Mouse (Mus musculus) MEL (cell line): ENCODE results near the gene Stard10. TPM values are rescaled to one million over a fixed set of nuclear protein-coding genes. Genes with fewer than 3 reads are reported as not detected.

ENCODE experiments used
- DNase-seq: peaks from one replicate; pipeline ENCODE4 v3.0.0; 2011; ENCODE audit warnings: low read depth, low spot score
- H3K27ac ChIP-seq: 2 replicates; pipeline ENCODE4 v1.5.1; 2012; ENCODE audit warnings: low read depth, mild to moderate bottlenecking, control low read depth, low read length, moderate library complexity; ENCODE audit not compliant: control insufficient read depth
- H3K27me3 ChIP-seq, 2 experiments: fragments of 150-350 bp in 1 of 2; sonication (generic) in 1 of 2; 2 replicates each; pipeline ENCODE4 v1.6.1; 2012; ENCODE audit warnings: low read length in 2 of 2, mild to moderate bottlenecking in 2 of 2, improper control_type of control experiment in 1 of 2, moderate library complexity in 1 of 2; ENCODE audit not compliant: insufficient read depth in 2 of 2, control insufficient read depth in 1 of 2
- H3K36me3 ChIP-seq, 2 experiments: 2 replicates each; pipeline ENCODE4 v1.6.1; 2012 to 2014; ENCODE audit warnings: low read length in 2 of 2, improper control_type of control experiment in 1 of 2, inconsistent platforms in 1 of 2, mild to moderate bottlenecking in 1 of 2; ENCODE audit not compliant: insufficient read depth in 2 of 2, control insufficient read depth in 1 of 2
- H3K4me1 ChIP-seq, 2 experiments: fragments of 150-350 bp in 1 of 2; sonication (generic) in 1 of 2; 2 replicates each; pipeline ENCODE4 v1.6.1; 2012; ENCODE audit warnings: low read length in 2 of 2, improper control_type of control experiment in 1 of 2, mild to moderate bottlenecking in 1 of 2; ENCODE audit not compliant: insufficient read depth in 2 of 2, control insufficient read depth in 1 of 2
- H3K4me3 ChIP-seq, 2 experiments: fragments of 150-350 bp in 1 of 2; sonication (generic) in 1 of 2; 2 replicates each; pipeline ENCODE4 v1.5.1; 2012; ENCODE audit warnings: low read depth in 2 of 2, low read length in 2 of 2, mild to moderate bottlenecking in 2 of 2, moderate library complexity in 2 of 2, control low read depth in 1 of 2, improper control_type of control experiment in 1 of 2; ENCODE audit not compliant: control insufficient read depth in 1 of 2, insufficient read depth in 1 of 2
- H3K79me2 ChIP-seq: 2 replicates; pipeline ENCODE4 v1.6.1; 2012; ENCODE audit warnings: mild to moderate bottlenecking, low read length, moderate library complexity; ENCODE audit not compliant: control insufficient read depth, poor library complexity, insufficient read depth
- H3K9ac ChIP-seq: 2 replicates; pipeline ENCODE4 v1.6.1; 2012; ENCODE audit warnings: low read depth, mild to moderate bottlenecking, control low read depth, low read length, moderate library complexity; ENCODE audit not compliant: control insufficient read depth, poor library complexity, severe bottlenecking
- H3K9me3 ChIP-seq: fragments of 150-350 bp; sonication (generic); replicated peaks from 2 replicates; pipeline ENCODE4 v1.6.1; 2012; ENCODE audit warnings: mild to moderate bottlenecking, low read length, improper control_type of control experiment, moderate library complexity; ENCODE audit not compliant: insufficient read depth
- BHLHE40 ChIP-seq: IDR thresholded peaks from 2 replicates; pipeline ENCODE4 v1.6.1; 2012; ENCODE audit warnings: low read depth, mild to moderate bottlenecking, inconsistent platforms, low read length, improper control_type of control experiment, borderline replicate concordance
- CHD1 ChIP-seq: IDR thresholded peaks from 2 replicates; pipeline ENCODE4 v1.6.1; 2012; ENCODE audit warnings: low read depth, mild to moderate bottlenecking, inconsistent platforms, low read length, improper control_type of control experiment
- CHD2 ChIP-seq: IDR thresholded peaks from 2 replicates; pipeline ENCODE4 v1.6.1; 2011; ENCODE audit warnings: low read length, improper control_type of control experiment
- E2F4 ChIP-seq: IDR thresholded peaks from 2 replicates; pipeline ENCODE4 v1.6.1; 2011; ENCODE audit warnings: low read depth, low read length, improper control_type of control experiment, borderline replicate concordance
- ELF1 ChIP-seq: IDR thresholded peaks from 2 replicates; pipeline ENCODE4 v1.6.1; 2014; ENCODE audit warnings: low read depth, mild to moderate bottlenecking, inconsistent platforms, low read length, improper control_type of control experiment, moderate library complexity
- ETS1 ChIP-seq: IDR thresholded peaks from 2 replicates; pipeline ENCODE4 v1.6.1; 2012; ENCODE audit warnings: low read depth, mild to moderate bottlenecking, inconsistent platforms, low read length, improper control_type of control experiment, moderate library complexity
- HCFC1 ChIP-seq: IDR thresholded peaks from 2 replicates; pipeline ENCODE4 v1.6.1; 2012; ENCODE audit warnings: low read depth, mild to moderate bottlenecking, inconsistent platforms, low read length, improper control_type of control experiment, moderate library complexity
- JUND ChIP-seq: IDR thresholded peaks from 2 replicates; pipeline ENCODE4 v1.6.1; 2011; ENCODE audit warnings: low read depth, mild to moderate bottlenecking, improper control_type of control experiment, low read length
- KAT2A ChIP-seq: conservative IDR thresholded peaks from 2 replicates; pipeline ENCODE4 v1.6.1; 2012; ENCODE audit warnings: low read depth, low read length, improper control_type of control experiment, inconsistent platforms
- MEF2A ChIP-seq: IDR thresholded peaks from 2 replicates; pipeline ENCODE4 v1.6.1; 2014; ENCODE audit warnings: low read depth, mild to moderate bottlenecking, inconsistent platforms, low read length, improper control_type of control experiment; ENCODE audit not compliant: poor library complexity, insufficient replicate concordance, severe bottlenecking; ENCODE audit errors: extremely low read depth
- MYC ChIP-seq: IDR thresholded peaks from 2 replicates; pipeline ENCODE4 v1.6.1; 2011; ENCODE audit warnings: low read depth, mild to moderate bottlenecking, low read length, improper control_type of control experiment, moderate library complexity
- POLR2A ChIP-seq, 2 experiments: IDR thresholded peaks; 2 replicates each; pipeline ENCODE4 v1.6.1; 2011 to 2012; ENCODE audit warnings: low read length in 2 of 2, mild to moderate bottlenecking in 2 of 2, control low read depth in 1 of 2, improper control_type of control experiment in 1 of 2, low read depth in 1 of 2, moderate library complexity in 1 of 2; ENCODE audit not compliant: control insufficient read depth in 1 of 2, insufficient read depth in 1 of 2, poor library complexity in 1 of 2
- POLR2AphosphoS2 ChIP-seq: IDR thresholded peaks from 2 replicates; pipeline ENCODE4 v1.6.1; 2011; ENCODE audit warnings: low read length, improper control_type of control experiment
- POLR2AphosphoS5 ChIP-seq: IDR thresholded peaks from 2 replicates; pipeline ENCODE4 v1.6.1; 2012; ENCODE audit warnings: low read depth, borderline replicate concordance, mild to moderate bottlenecking, inconsistent platforms, low read length, moderate library complexity, mixed read lengths
- RCOR1 ChIP-seq: IDR thresholded peaks from 2 replicates; pipeline ENCODE4 v1.6.1; 2012; ENCODE audit warnings: low read depth, mild to moderate bottlenecking, inconsistent platforms, low read length, improper control_type of control experiment
- SMC3 ChIP-seq: IDR thresholded peaks from 2 replicates; pipeline ENCODE4 v1.6.1; 2011; ENCODE audit warnings: low read depth, low read length, improper control_type of control experiment
- TAL1 ChIP-seq: IDR thresholded peaks from 2 replicates; pipeline ENCODE4 v1.6.1; 2012; ENCODE audit warnings: mild to moderate bottlenecking, inconsistent platforms, low read length, moderate library complexity, mixed read lengths
- USF2 ChIP-seq, 2 experiments: IDR thresholded peaks; 2 replicates each; pipeline ENCODE4 v1.6.1; 2011 to 2012; ENCODE audit warnings: improper control_type of control experiment in 2 of 2, low read length in 2 of 2, borderline replicate concordance in 1 of 2, inconsistent platforms in 1 of 2, low read depth in 1 of 2, mild to moderate bottlenecking in 1 of 2; ENCODE audit not compliant: insufficient read depth in 1 of 2
- ZC3H11A ChIP-seq: IDR thresholded peaks from 2 replicates; pipeline ENCODE4 v1.6.1; 2012; ENCODE audit warnings: low read depth, mild to moderate bottlenecking, inconsistent platforms, low read length, improper control_type of control experiment
- ZNF384 ChIP-seq: IDR thresholded peaks from 2 replicates; pipeline ENCODE4 v1.6.1; 2012; ENCODE audit warnings: low read depth, mild to moderate bottlenecking, inconsistent platforms, low read length, improper control_type of control experiment
- polyA plus RNA-seq, 2 experiments: library from polyadenylated mRNA; stranded (reverse) in 1 of 2; unstranded in 1 of 2; fragments of >175 nt in 1 of 2; fragments of >200 nt in 1 of 2; gene quantifications; 2 replicates each; pipeline versions ENCODE4 v1.2.1 to v1.2.4; 2012; ENCODE audit warnings: low replicate concordance in 2 of 2, low read depth in 1 of 2; ENCODE audit not compliant: insufficient read length in 2 of 2, insufficient read depth in 1 of 2, missing spikeins in 1 of 2
- total RNA-seq: library from RNA; depleted of rRNA; stranded (reverse); fragments of 300-350 nt; gene quantifications from 2 replicates; pipeline ENCODE4 v1.2.3, GENCODE M21; 2012

The Stard10 gene
- total and polyA plus RNA-seq, 3 experiments: 9.3 to 17.9 TPM; not detected in 1

- no peak for TF ChIP-seq SMC3
- no peak for TF ChIP-seq POLR2AphosphoS2
These were observed 30.9 kb downstream of the Stard10 start, which contains the start of gene Arap1 (continued) for GRCm38 (mm10) chr7:101347767-101348270.

- Histone ChIP-seq H3K79me2 (peaks cover 8% of the 10 kb centered on the region), H3K36me3 (no peaks in the 10 kb centered on the region; a peak in 1 of 4 replicates), H3K9me3 (no peaks in the 10 kb centered on the region), H3K27me3 (no peaks in the 10 kb centered on the region), H3K4me3 (peak overlapping the region; percentile 53 to 82), H3K9ac (peak overlapping the region; percentile 84), H3K27ac (no peak overlapping the region), H3K4me1 (peaks cover 2 to 9% of the 10 kb centered on the region in 2 experiments; a peak in 2 of 4 replicates)
- peak; percentile 57 for DNase-seq
- TF ChIP-seq POLR2A (IDR thresholded peaks at IDR 0.05; ENCODE audit: control insufficient read depth in 1 of 2, insufficient read depth in 1 of 2, low read depth in 1 of 2, low read length in 2 of 2, poor library complexity in 1 of 2) (no peak), MEF2A (no peak), E2F4 (no peak), ZC3H11A (no peak), HCFC1 (no peak), POLR2AphosphoS2 (no peak), USF2 (IDR thresholded peaks at IDR 0.05; ENCODE audit: borderline replicate concordance in 1 of 2, insufficient read depth in 1 of 2, low read depth in 1 of 2, low read length in 2 of 2) (no peak), JUND (no peak)
These were observed 31.4 kb downstream of the Stard10 start for GRCm38 (mm10) chr7:101348312-101348711.

GRCm38 (mm10) chr7:101349861-101350260 lies 33.0 kb downstream of the Stard10 start:
- no peak for DNase-seq
- Histone ChIP-seq H3K4me3 (no peak overlapping the region), H3K9me3 (no peaks in the 10 kb centered on the region), H3K4me1 (peaks cover 2 to 9% of the 10 kb centered on the region in 2 experiments; a peak in 2 of 4 replicates), H3K79me2 (peaks cover 8% of the 10 kb centered on the region), H3K27ac (no peak overlapping the region), H3K27me3 (no peaks in the 10 kb centered on the region), H3K36me3 (no peaks in the 10 kb centered on the region; a peak in 1 of 4 replicates), H3K9ac (no peak overlapping the region)
- TF ChIP-seq USF2 (IDR thresholded peaks at IDR 0.05; ENCODE audit: borderline replicate concordance in 1 of 2, insufficient read depth in 1 of 2, low read depth in 1 of 2, low read length in 2 of 2) (no peak), CHD2 (no peak), KAT2A (no peak), E2F4 (no peak), BHLHE40 (no peak), POLR2AphosphoS2 (no peak), CHD1 (no peak), MYC (no peak), POLR2AphosphoS5 (no peak), ELF1 (no peak), ZNF384 (no peak), RCOR1 (no peak), TAL1 (no peak), ETS1 (no peak)
